Mouse (Mus musculus): Measurements from ENCODE around the gene Rassf8.

Rassf8 gene

GRCm38 (mm10) chr6:145861462-145862227, 115.1 kb downstream of the Rassf8 start:
- DNase-seq (ENCODE audit: low read depth) = no peak

GRCm38 (mm10) chr6:145862321-145862720, 115.8 kb downstream of the Rassf8 start:
- DNase-seq (ENCODE audit: low read depth) = no peak

- DNase-seq (ENCODE audit: low read depth) = no peak
Observed at GRCm38 (mm10) chr6:145862739-145863064, 116.2 kb downstream of the Rassf8 start.

GRCm38 (mm10) chr6:145863065-145863971, 116.8 kb downstream of the Rassf8 start:
- DNase-seq (ENCODE audit: low read depth) = no peak

- no peak for DNase-seq (ENCODE audit: low read depth)
Observed at GRCm38 (mm10) chr6:145864171-145864570, 117.6 kb downstream of the Rassf8 start.

GRCm38 (mm10) chr6:145865289-145865885, 118.8 kb downstream of the Rassf8 start, which contains the start of gene Bhlhe41:
TSS of gene Bhlhe41 (minus strand) at chr6:145865558.
- DNase-seq (ENCODE audit: low read depth) = no peak

GRCm38 (mm10) chr6:145865886-145866851, 119.6 kb downstream of the Rassf8 start:
- no peak for DNase-seq (ENCODE audit: low read depth)

GRCm38 (mm10) chr6:145867111-145867510, 120.6 kb downstream of the Rassf8 start:
- no peak for DNase-seq (ENCODE audit: low read depth)

All from c-Kit-positive CD71-negative TER-119-negative erythroid progenitor cells, embryonic 14.5 days (primary cell).